Mouse (Mus musculus) gastrocnemius, postnatal 4 days (tissue): ENCODE measurements around the gene Papss1. TPM values are rescaled to one million over a fixed set of nuclear protein-coding genes. Genes with fewer than 3 reads are reported as not detected.

Experiments
- DNase-seq, 2 experiments: peaks; one replicate each; pipeline ENCODE4 v3.0.0; 2021 to 2022; ENCODE audit warnings: low spot score in 2 of 2, mixed read lengths in 2 of 2
- total RNA-seq, 2 experiments: library from RNA; stranded (reverse); gene quantifications; 2 replicates each; pipeline ENCODE4 v1.2.3; 2021

Gene Papss1
- total RNA-seq, 2 experiments from 2014 or later: 37.9 to 39.8 TPM

DNA sequence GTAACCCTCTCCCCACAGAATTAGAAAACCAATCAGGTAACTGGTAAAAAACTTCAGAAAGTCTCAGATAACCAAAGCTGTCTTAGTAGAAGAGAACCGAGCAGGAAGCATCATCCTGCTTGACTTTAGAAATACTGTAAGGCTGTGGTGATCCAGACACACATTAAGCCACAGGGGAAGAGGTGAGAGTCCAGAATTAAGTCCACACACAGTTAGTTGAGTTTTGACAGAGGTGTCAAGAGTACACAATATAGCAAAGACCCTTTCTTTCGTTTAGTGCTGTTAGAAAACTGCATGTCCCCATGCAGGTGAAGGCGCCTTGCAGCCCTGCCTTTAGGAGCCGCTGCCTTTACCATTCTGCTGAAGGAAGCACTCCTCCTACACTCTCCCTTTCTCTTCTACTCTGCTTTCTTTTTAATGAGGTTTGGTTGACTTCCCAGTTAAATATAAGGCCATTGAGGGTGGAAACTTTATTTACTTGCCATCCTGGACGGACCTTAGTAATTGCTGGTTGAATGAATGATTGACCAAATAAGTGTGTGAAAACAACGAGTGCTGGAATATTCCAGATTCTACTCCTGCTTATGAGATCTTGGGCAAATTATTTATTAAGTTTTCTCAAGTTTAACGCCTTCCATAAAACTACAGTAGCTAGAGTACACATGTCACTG lies 14.0 kb downstream of the Papss1 start:
- no peak for DNase-seq

DNA sequence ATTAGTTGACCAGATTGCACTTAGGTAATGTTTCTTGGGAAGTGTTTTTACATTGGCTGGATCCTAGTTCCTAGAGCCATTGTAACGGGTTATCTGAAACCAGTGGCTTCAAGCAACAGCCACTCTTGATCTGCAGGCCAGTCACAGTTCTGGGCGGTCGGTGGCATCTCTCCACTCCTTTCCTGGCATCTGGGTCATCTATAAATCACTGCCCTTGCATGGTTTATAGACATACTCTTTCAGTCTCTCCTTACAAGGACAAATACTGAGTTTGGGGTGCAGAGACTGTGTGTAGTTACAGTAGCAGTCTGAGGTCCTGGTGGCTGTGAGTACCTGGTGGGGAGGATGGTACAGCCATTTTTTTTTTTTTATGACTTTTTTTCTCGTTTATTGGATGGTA lies 15.5 kb downstream of the Papss1 start:
- no peak for DNase-seq

DNA sequence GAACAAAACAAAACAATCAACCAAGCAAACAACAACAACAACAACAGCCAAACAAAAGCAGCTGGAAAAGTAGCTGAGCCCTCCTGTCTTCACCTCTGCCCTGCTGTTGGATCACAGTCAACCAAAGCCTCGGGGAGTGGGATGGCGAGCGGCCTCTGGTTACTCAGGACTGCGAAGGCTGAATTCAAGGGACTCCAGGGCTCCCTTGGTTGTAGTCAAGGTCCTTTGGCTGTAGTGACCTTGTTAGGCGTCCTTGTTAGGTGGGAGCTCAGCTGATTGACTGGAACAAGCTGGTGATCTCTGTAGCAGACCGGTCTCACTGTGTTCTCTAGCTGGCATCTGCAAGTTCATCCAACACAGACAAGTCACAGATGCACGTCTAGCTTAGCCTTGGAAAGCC lies 16.5 kb downstream of the Papss1 start:
- DNase-seq: no peak

DNA sequence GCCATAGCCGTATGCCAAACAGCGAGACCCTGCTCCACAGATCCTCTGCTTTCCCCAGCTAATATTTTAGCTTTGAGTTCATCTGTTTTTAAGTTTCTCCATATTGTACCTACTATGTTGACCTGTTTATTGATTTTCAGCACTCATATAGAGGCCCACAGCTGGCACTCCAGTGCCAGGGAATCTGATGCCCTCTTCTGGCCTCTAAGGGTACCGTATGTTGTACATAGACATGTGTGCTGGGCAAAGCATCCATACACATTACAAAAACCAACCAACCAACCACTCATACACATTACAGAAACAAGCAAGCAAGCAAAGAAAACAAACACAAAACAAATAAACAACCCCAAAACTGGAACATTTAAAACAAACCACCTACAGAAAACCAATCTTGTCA lies 22.2 kb downstream of the Papss1 start:
- no peak for DNase-seq

DNA sequence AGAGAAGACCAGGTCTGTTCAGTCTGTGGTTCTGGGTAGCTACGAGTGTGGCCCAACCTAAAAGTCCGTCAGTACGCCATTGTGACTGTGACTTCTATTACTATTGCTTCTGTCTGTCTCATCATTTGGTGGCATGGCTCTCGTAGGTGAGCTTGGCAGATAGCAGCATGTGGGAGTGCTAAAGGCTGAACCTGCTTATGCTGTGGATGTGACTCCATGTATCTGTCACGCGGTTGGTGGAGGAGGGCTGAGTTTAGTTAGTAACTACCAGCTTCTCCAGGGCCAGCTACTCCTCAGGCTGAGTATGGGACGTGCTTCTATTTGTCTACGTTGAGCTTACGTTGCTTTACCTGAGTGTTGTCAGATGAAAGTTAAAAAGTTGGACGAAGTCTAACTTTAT lies 23.4 kb downstream of the Papss1 start:
- no peak for DNase-seq

DNA sequence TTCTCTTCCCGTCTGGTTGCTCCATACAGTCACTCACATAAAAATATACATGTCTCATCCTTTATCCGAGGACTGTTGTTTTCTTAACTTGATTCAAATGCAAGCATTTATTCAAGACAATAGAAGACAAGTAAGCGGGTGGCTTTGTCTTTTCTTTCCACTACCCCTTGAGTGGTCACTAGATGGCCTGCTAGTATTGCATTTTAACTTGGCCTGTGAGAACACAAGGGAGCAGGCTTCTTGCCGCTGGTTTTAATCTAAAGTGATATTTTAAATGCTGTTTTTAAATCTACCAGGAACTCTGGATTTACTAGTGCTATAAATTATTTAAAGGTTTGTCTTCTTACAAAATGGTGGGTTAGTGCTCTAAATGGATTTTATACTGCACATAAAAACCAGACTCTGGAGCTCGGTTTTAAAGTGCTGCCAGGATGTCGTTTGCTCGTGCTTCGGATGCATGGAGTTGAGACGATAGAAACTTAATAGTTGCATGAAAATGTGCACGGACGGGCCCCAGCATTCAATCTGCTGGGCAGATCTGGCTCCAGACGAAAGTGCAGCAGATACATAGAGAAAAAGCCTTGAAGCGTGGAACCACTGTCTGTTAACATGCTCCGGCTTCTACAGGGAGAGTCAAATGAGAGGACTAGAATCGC lies 28.7 kb downstream of the Papss1 start:
- DNase-seq: no peak

DNA sequence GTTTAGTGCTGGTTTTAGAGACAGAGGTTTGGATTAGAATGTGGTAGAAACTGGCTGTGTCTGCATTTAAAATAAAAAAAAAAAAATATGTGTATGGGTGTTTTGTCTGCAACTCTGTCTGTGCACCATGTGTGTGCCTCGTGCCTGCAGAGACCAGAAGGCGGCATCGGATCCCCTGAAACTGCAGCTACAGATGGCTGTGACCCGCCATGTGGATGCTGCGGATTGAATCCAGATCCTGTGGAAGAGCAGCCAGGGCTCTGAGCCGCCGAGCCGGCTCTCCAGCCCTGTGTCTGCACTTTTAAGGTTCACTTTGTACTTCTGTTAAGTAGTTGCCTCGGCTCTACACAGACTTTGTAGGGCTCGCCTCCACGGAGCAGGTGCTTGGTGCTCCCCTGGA lies 29.8 kb downstream of the Papss1 start:
- DNase-seq: no peak

DNA sequence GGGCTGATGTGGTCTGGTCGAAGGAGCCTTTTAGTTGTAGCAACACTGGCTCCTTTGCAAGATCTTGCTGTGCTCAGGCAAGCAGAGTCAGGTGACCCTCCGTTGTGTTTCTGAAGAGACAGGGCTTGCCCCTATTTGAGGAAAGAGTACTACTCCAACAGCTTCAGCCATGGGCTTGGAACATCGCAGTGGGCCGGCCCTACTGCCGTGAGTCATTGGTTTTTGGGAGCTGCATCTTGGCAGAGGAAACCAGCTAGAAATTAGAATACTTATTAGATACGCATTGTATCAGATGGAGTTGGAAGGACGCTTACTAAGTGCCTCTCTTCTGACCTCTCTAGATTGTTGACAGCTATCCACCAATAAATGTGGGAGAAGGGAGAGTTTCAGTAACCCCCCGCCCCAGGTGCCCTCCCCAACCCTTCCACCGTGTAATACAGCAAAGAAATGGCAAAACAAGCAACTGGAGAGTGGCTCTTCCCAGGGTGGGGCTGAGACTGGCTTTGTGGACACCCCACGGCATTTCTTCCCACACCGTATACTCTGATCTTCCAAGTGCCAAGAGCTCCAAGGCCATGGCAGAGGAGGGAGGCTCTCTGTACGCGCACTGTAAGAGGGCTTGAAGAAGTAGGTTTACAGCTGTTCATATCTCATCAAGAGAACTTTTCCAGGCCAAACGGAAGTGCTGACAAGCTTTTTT lies 31.1 kb downstream of the Papss1 start:
- DNase-seq: no peak

DNA sequence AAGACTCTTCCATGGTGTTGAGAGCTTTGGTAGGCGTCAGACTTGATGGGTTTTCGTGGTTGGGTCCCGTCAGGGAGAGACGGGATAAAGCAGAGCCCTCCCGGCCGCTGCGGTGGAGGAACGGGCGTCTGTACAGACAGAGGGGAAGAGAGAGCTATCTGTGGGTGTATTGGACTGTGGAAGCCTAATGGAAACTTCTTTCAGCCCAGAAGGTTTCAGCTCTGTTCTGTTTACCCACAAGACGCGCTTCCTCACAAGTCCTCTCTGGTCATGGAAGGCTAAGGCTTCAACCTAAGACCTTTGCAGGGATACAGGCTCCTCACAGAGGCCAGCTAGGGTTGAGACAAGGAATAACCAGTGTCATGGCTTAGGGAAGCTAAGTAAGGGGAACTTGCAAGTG lies 36.2 kb downstream of the Papss1 start:
- DNase-seq: no peak

DNA sequence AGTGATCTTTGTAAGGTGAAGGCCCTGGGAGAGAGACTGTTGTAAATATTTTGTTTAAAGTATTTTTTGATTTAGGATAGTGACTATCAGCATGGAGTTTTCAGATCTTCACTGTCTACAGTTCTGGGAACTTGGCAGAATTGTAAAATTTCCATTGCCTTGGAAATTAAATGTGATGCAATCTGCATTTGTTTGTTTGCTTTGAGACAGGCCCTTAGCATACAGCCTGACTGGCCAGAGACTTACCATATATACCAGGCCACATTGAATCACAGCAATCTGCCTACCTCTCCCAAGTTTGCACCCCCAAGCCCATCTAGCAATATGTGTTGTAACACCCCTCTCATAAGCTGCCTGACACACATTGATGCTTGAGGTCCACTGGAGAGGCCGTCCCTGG lies 36.8 kb downstream of the Papss1 start:
- DNase-seq: no peak

DNA sequence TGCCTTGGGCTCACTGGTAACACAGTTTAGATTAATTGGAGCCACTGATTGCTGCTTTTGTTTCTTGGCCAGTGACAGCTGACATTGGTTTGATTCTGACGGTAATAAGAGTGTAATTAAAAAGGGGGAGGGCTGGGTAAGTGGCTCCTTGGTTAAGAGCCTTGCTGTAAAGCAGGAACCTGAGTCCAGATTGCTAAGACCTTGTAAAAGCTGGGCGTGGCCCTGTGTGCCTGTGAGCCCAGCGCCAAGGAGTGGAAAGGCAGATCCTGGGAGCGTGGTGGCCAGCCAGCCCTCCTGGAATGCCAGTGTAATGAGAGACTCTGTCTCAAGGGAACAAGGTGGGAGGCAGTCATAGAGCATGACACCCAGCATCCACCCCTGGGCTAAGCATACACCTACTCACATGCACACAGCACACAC lies 38.4 kb downstream of the Papss1 start:
- no peak for DNase-seq

DNA sequence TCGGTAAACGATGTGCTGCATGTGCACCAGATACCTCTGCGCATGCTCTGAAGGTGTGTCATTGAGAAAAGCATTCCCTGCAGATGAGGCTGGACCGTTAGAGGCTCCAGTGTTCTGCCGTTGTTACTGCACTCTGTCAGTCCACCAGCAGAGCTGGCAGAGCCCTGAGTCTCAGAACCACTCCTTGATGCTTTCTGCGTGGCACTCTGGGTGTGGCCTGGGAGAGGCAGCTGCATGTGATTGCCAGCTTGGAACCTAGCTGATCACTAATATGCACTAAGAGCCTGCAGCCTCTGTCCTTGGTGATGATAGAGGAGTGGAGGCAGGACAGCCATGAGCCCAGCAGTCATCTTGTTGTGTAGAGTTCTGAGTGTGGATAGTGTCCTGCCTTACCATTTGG lies 43.5 kb downstream of the Papss1 start:
- DNase-seq: no peak

DNA sequence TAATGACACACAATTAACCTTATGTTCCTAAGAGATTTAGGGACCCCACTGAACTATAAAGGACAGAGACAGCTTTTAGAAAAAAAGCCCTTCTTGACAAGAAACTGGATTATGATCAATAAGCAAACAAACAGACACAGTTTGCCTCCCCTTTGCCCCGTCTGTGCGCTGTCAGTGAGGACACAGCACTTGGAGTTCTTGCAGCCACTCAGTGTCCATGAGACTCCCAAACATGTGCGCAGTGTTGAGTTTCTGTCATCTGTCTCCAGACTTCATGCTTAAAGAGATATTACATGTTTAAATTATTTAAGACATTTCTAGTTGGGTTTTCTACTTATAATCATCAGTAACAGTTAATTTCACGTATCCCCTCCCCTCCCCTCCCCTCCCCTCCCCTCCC lies 45.1 kb downstream of the Papss1 start:
- DNase-seq: no peak

DNA sequence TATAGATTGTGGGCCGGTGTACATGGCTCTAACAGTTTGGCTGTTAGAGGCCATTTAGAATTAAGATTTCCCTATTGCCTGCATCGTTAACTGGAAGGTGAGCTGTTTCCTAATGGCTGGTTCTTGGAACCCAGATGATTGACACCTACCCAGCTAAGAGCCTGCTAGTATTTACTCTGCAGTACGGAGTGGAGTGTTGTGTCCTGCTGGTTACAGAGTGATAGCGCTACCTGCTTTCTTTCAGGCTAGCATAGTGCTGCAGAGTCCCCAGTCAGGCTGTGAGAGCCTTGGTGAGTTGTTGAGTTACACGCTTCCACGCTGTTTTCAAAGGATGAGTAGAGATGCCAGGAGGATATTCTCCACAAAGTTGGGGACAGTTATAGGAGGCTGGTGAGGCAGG lies 46.0 kb downstream of the Papss1 start:
- DNase-seq: no peak

DNA sequence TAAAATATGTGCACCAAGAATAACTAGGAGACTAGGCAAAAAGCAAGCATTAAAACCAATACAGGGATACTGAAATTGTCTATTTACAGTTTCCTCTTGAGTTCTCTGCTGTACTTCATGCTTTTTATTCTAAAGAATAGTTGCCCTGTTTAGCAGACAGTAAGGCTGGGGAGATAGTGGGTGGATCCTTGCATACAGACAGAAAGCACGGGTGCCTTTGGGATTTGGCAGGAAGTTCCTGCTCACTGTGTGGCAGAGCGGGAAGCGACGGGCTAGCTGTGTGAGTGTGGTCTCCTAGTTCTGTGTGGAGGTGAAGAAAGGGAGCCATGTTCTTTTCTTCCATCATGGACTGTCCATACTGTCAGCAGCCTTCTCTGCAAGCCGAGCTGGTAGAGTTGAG lies 48.3 kb downstream of the Papss1 start:
- DNase-seq: no peak

DNA sequence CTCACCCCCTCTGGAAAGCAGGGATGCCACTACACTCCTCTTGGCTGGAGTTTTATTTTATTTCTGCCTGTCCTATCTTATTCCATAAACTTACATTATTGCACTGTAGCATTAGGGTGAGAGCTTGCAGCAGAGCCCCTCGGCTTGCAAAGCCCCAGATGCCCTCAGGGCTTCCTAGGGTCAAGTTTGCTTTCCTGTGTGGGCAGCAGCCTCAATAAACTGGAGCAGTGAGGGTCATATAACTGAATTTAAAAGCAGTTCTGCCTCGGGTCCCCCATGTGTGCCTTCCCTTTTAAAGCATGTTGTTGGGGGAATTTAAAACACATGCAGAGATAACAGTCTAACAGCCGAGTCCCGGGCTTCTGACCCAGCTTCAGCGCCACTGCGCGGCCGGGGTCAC lies 49.5 kb downstream of the Papss1 start:
- no peak for DNase-seq

DNA sequence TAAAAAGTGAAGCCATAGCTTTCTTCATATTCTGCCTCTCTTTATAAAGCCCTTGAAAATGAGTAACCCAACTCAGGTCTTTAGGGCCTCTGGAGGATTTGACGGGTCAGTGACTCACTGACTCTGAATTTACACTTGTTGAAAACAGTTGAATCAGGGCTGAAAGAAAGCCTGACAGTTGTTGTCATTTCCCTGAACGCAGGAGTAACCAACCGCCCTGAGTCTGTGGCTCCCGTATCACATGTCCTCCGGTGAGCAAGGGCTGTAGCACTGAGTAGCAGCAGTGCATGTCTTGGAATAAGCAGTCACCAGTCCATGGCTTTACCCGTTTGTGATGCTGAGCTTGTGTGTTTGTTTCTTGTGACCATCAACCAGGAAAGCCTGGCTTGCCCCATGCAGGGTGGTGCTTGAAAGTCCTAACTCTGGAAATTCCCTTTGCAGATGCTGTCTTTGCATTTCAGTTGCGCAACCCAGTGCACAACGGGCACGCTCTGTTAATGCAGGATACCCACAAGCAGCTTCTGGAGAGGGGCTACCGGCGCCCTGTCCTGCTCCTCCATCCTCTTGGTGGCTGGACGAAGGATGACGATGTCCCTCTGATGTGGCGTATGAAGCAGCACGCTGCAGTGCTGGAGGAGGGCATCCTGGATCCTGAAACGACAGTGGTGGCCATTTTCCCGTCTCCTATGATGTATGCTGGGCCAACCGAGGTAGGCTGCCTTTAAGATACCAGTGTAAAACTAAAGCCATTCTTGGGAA lies 54.2 kb downstream of the Papss1 start:
- DNase-seq: no peak

DNA sequence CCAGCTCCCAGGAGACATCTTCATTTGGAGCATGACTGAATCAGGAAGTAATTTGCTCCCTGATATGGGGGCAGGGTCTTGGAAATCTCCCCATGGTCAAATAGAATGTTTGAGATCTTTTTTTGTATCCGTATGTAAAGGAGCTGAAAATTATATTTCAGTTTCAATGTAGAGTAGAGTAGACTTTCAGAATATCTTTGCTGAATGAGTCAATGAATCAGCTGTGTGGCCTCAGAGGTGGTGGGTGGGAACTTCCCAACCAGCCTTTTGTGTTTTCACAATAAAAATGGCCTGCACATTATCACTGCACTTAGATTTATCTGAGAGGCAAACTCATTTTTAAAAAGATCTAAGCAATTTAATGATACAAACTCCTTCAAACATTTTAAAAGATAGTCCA lies 58.6 kb downstream of the Papss1 start:
- DNase-seq: no peak

DNA sequence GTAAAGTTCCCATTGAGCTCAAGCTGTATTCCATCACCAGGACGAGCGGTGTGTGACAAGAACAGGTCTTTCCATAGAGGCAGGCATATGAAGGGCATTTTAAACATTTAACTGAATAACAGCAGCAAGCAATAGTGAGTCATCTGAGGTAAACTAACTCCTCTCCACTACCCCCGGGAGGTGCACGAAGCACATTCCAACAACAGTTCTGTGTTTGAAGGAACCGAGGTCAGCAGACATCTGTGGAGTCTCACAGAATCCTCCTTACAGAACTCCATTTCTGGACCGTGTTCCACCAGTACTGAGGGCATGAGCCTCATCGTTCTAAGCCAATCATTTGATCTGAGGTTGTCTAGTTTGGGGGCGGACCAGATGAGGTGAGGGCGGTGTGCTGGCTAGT lies 59.5 kb downstream of the Papss1 start:
- no peak for DNase-seq

DNA sequence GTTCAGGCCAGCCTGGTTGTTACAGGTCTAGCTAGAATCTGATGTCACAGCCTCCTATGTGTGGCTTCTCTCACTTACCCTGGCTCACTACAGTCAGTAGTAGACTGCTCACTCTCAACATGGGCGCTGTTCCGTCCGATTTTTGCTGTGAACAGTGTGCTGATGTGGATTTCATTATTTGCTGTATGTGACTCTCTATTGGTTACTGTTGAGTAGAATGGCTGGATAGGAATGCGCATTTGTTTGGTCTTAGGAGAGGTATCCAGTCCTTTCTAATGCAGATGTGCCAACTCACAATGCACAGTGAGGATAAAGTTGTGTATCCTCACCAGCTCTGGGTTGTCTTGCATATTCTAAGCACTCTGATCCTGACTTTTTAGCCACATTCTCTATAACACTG lies 62.9 kb downstream of the Papss1 start:
- no peak for DNase-seq

DNA sequence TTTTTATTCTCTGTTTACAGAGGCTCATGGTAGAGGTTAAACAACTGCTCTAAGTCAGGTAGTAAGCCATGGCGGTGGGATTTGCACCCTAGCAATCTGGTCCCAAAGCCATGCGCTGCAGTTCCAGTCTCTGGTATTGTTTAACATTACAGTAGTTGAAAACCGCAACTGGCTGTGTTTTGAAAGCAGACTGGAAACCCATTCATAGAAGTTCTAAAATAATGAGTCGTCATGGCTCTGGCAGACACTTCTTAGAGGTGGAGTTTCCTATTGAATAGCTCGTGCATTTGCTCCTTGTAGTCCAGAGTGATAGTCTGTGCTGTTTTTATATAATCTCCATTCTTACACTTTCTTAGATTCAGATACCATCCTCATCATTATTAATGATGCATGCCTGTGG lies 63.7 kb downstream of the Papss1 start:
- DNase-seq: no peak

DNA sequence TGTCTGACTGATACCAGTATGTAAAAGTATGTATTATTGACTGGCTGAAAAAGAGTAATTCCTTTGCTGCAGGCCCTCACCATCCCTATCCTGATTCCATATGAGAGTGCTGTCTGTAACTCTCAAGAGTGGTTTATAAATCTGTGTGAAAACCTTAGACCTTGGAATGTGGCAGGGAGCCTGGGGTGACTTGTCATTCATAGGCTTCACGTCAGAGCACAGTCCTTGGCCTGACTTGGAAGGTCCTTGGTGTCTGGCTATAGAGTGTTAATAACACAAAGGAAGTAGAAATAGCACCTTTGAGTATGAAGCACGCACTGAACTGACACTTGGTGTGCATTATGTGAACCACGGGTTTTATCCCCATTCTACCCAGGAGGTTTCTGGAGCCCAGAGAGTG lies 64.4 kb downstream of the Papss1 start:
- no peak for DNase-seq
